Mouse (Mus musculus): ENCODE results near the gene Gm47289. TPM values are rescaled to one million over a fixed set of nuclear protein-coding genes. Genes with fewer than 3 reads are reported as not detected.

Gene Gm47289
- not detected in 2 replicates for polyA plus RNA-seq (2015; fragmentation: Nextera tagmentation; extraction: Ambion mirVana)

DNA sequence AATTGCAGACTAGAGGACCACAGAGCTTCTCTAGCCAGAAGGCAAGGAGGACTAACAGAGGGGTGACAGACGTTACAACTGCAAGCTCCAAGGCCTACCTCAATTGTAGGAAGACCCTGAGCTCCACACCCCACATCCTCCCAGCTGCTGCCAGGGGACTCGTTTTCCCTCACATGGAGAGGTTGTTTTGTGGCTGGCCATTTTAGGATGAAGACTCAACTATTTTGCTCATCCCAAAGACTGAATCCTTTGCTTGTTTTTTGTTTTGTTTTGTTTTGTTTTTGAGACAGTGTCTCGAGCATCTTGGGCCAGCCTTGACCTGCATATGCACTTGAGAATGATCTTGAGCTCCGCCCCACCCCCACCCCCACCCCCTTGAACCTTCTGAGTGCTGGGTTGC, at the start of gene Gm47289:
Gm47289 (plus strand) TSS at position 301 of the 400 bp plus-strand sequence.
- no peaks in the 10 kb centered on the region for H3K36me3 ChIP-seq (ENCODE audit: control insufficient read depth, insufficient read depth, low read length)
- no peak within 1 kb of the TSS for H3K27ac ChIP-seq (ENCODE audit: low read length)
- 0 out of 2 replicates have a peak, but pooled peaks cover 2% of the 10 kb centered on the region for H3K27me3 ChIP-seq (replicated peaks; ENCODE audit: control insufficient read depth, insufficient read depth, low read length)
- WGBS: 56% methylated on average over 4 of the region's 4 CpGs
- ATAC-seq: no peak
- H3K4me1 ChIP-seq (ENCODE audit: control insufficient read depth, insufficient read depth, low read length): no peaks in the 10 kb centered on the region
- H3K9ac ChIP-seq (ENCODE audit: low read depth, low read length): no peak within 1 kb of the TSS
- no peak within 1 kb of the TSS for H3K4me3 ChIP-seq (ENCODE audit: low read length)
- no peaks in the 10 kb centered on the region for H3K9me3 ChIP-seq (ENCODE audit: control insufficient read depth, low read length)
- H3K4me2 ChIP-seq (ENCODE audit: low read depth, low read length): no peak within 1 kb of the TSS

- 63% methylated on average over 12 of the region's 12 CpGs for whole genome bisulfite sequencing
- H3K36me3 ChIP-seq (ENCODE audit: control insufficient read depth, insufficient read depth, low read length): no peaks in the 10 kb centered on the region
- H3K9me3 ChIP-seq (ENCODE audit: control insufficient read depth, low read length): 0 out of 2 replicates have a peak, but pooled peaks cover 3% of the 10 kb centered on the region
- no peak overlapping the region for H3K4me2 ChIP-seq (ENCODE audit: low read depth, low read length)
- H3K4me1 ChIP-seq (ENCODE audit: control insufficient read depth, insufficient read depth, low read length): peaks cover 6% of the 10 kb centered on the region; the same call in 1 of the 2 replicates
- no peak overlapping the region for H3K9ac ChIP-seq (ENCODE audit: low read depth, low read length)
- ATAC-seq: no peak
- no peaks in the 10 kb centered on the region for H3K27me3 ChIP-seq (replicated peaks; ENCODE audit: control insufficient read depth, insufficient read depth, low read length)
- no peak overlapping the region for H3K4me3 ChIP-seq (ENCODE audit: low read length)
- H3K27ac ChIP-seq (ENCODE audit: low read length): no peak overlapping the region
Measured at GRCm38 (mm10) chr9:119109685-119110353, 49.1 kb upstream of the Gm47289 start.

DNA sequence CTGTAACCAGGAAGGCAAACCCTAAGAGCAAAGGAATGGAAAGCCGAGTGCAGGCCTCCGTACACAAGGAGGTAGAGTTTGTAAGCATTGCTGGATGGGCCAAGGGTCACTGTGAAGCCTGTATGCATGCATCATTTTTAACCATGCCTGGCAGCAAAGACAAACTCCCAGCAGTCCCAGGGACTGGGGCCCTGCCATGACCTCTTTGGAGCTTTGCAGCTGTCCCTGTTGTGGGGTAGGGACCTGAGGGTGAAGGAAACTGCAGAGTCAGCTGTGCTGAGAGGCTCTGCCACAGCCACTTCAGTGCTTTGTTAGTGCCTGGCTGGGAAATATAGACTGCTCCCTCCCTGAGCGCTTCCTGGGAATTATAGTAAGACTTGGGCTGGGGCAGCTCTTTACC, 48.3 kb upstream of the Gm47289 start:
- WGBS: 40% methylated on average over 3 of the region's 3 CpGs
- no peak for ATAC-seq
- H3K4me1 ChIP-seq (ENCODE audit: control insufficient read depth, insufficient read depth, low read length): peaks cover 6% of the 10 kb centered on the region; the same call in 1 of the 2 replicates
- H3K9me3 ChIP-seq (ENCODE audit: control insufficient read depth, low read length): 0 out of 2 replicates have a peak, but pooled peaks cover 3% of the 10 kb centered on the region
- no peaks in the 10 kb centered on the region for H3K27me3 ChIP-seq (replicated peaks; ENCODE audit: control insufficient read depth, insufficient read depth, low read length)
- no peak overlapping the region for H3K27ac ChIP-seq (ENCODE audit: low read length)
- H3K4me3 ChIP-seq (ENCODE audit: low read length): no peak overlapping the region
- no peak overlapping the region for H3K4me2 ChIP-seq (ENCODE audit: low read depth, low read length)
- no peak overlapping the region for H3K9ac ChIP-seq (ENCODE audit: low read depth, low read length)
- no peaks in the 10 kb centered on the region for H3K36me3 ChIP-seq (ENCODE audit: control insufficient read depth, insufficient read depth, low read length)

- H3K4me2 ChIP-seq (ENCODE audit: low read depth, low read length): no peak overlapping the region
- 86% methylated on average over 17 of the region's 17 CpGs for WGBS
- peaks cover 6% of the 10 kb centered on the region; the same call in 1 of the 2 replicates for H3K4me1 ChIP-seq (ENCODE audit: control insufficient read depth, insufficient read depth, low read length)
- no peaks in the 10 kb centered on the region for H3K36me3 ChIP-seq (ENCODE audit: control insufficient read depth, insufficient read depth, low read length)
- ATAC-seq: no peak
- H3K27me3 ChIP-seq (replicated peaks; ENCODE audit: control insufficient read depth, insufficient read depth, low read length): no peaks in the 10 kb centered on the region
- no peak overlapping the region for H3K27ac ChIP-seq (ENCODE audit: low read length)
- H3K4me3 ChIP-seq (ENCODE audit: low read length): no peak overlapping the region
- H3K9ac ChIP-seq (ENCODE audit: low read depth, low read length): no peak overlapping the region
- H3K9me3 ChIP-seq (ENCODE audit: control insufficient read depth, low read length): no peaks in the 10 kb centered on the region
Measured at GRCm38 (mm10) chr9:119114911-119115310, 44.0 kb upstream of the Gm47289 start.

- Histone ChIP-seq H3K4me2 (ENCODE audit: low read depth, low read length) (no peak overlapping the region), H3K9ac (ENCODE audit: low read depth, low read length) (no peak overlapping the region), H3K9me3 (ENCODE audit: control insufficient read depth, low read length) (no peaks in the 10 kb centered on the region), H3K4me1 (ENCODE audit: control insufficient read depth, insufficient read depth, low read length) (no peaks in the 10 kb centered on the region), H3K27ac (ENCODE audit: low read length) (no peak overlapping the region), H3K36me3 (ENCODE audit: control insufficient read depth, insufficient read depth, low read length) (no peaks in the 10 kb centered on the region), H3K4me3 (ENCODE audit: low read length) (no peak overlapping the region), H3K27me3 (replicated peaks; ENCODE audit: control insufficient read depth, insufficient read depth, low read length) (no peaks in the 10 kb centered on the region)
- ATAC-seq: no peak
- 88% methylated on average over 19 of the region's 19 CpGs for WGBS
Measured at GRCm38 (mm10) chr9:119119409-119120167, 39.4 kb upstream of the Gm47289 start.

- no peak overlapping the region for H3K9ac ChIP-seq (ENCODE audit: low read depth, low read length)
- H3K4me3 ChIP-seq (ENCODE audit: low read length): no peak overlapping the region
- H3K27ac ChIP-seq (ENCODE audit: low read length): no peak overlapping the region
- 66% methylated on average over 3 of the region's 3 CpGs for WGBS
- no peaks in the 10 kb centered on the region for H3K27me3 ChIP-seq (replicated peaks; ENCODE audit: control insufficient read depth, insufficient read depth, low read length)
- ATAC-seq: no peak
- no peak overlapping the region for H3K4me2 ChIP-seq (ENCODE audit: low read depth, low read length)
- no peaks in the 10 kb centered on the region for H3K4me1 ChIP-seq (ENCODE audit: control insufficient read depth, insufficient read depth, low read length)
- H3K9me3 ChIP-seq (ENCODE audit: control insufficient read depth, low read length): no peaks in the 10 kb centered on the region
- H3K36me3 ChIP-seq (ENCODE audit: control insufficient read depth, insufficient read depth, low read length): no peaks in the 10 kb centered on the region
Measured at GRCm38 (mm10) chr9:119120168-119120560, 38.8 kb upstream of the Gm47289 start.

- WGBS: 84% methylated on average over 18 of the region's 18 CpGs
- no peak overlapping the region for H3K27ac ChIP-seq (ENCODE audit: low read length)
- H3K27me3 ChIP-seq (replicated peaks; ENCODE audit: control insufficient read depth, insufficient read depth, low read length): no peaks in the 10 kb centered on the region
- H3K4me1 ChIP-seq (ENCODE audit: control insufficient read depth, insufficient read depth, low read length): no peaks in the 10 kb centered on the region
- no peaks in the 10 kb centered on the region for H3K36me3 ChIP-seq (ENCODE audit: control insufficient read depth, insufficient read depth, low read length)
- no peak overlapping the region for H3K4me2 ChIP-seq (ENCODE audit: low read depth, low read length)
- H3K9me3 ChIP-seq (ENCODE audit: control insufficient read depth, low read length): no peaks in the 10 kb centered on the region
- ATAC-seq: no peak
- H3K9ac ChIP-seq (ENCODE audit: low read depth, low read length): no peak overlapping the region
- no peak overlapping the region for H3K4me3 ChIP-seq (ENCODE audit: low read length)
Measured at GRCm38 (mm10) chr9:119122596-119123369, 36.2 kb upstream of the Gm47289 start.

GRCm38 (mm10) chr9:119128436-119129181, 30.4 kb upstream of the Gm47289 start:
- H3K4me3 ChIP-seq (ENCODE audit: low read length): no peak overlapping the region
- no peak overlapping the region for H3K4me2 ChIP-seq (ENCODE audit: low read depth, low read length)
- no peaks in the 10 kb centered on the region for H3K36me3 ChIP-seq (ENCODE audit: control insufficient read depth, insufficient read depth, low read length)
- ATAC-seq: no peak
- H3K27ac ChIP-seq (ENCODE audit: low read length): no peak overlapping the region
- H3K9ac ChIP-seq (ENCODE audit: low read depth, low read length): no peak overlapping the region
- 0 out of 2 replicates have a peak, but pooled peaks cover 3% of the 10 kb centered on the region for H3K4me1 ChIP-seq (ENCODE audit: control insufficient read depth, insufficient read depth, low read length)
- H3K27me3 ChIP-seq (replicated peaks; ENCODE audit: control insufficient read depth, insufficient read depth, low read length): no peaks in the 10 kb centered on the region
- WGBS: 76% methylated on average over 12 of the region's 12 CpGs
- H3K9me3 ChIP-seq (ENCODE audit: control insufficient read depth, low read length): no peaks in the 10 kb centered on the region
